Mouse (Mus musculus) testis, adult 2 months (tissue): ENCODE measurements at regions not wholly inside any gene's neighbourhood (a gene's known extent, or its start where the extent isn't known, plus 50 kb on each side); places are given as distances from the start of the nearest gene placed in this dataset.
A peak's percentile ranks its signal among the peaks of the same experiment; 100 is the strongest.

Experiments used
- H3K27ac ChIP-seq: fragments of 200-500 bp; 2 replicates; pipeline ENCODE4 v1.5.1; 2012; ENCODE audit warnings: low read depth, low read length; ENCODE audit not compliant: control insufficient read depth, insufficient read depth
- H3K27me3 ChIP-seq: fragments of 200-500 bp; 2 replicates; pipeline ENCODE4 v1.6.1; 2012; ENCODE audit warnings: mild to moderate bottlenecking, low read length, moderate library complexity; ENCODE audit not compliant: control insufficient read depth, insufficient read depth
- H3K36me3 ChIP-seq: fragments of 200-500 bp; 2 replicates; pipeline ENCODE4 v1.6.1; 2012; ENCODE audit warnings: mild to moderate bottlenecking, low read length; ENCODE audit not compliant: control insufficient read depth, insufficient read depth
- H3K4me1 ChIP-seq: fragments of 200-500 bp; 2 replicates; pipeline ENCODE4 v1.6.1; 2012; ENCODE audit warnings: low read length; ENCODE audit not compliant: control insufficient read depth, insufficient read depth
- H3K4me3 ChIP-seq: fragments of 200-500 bp; 2 replicates; pipeline ENCODE4 v1.5.1; 2012; ENCODE audit warnings: low read depth, mild to moderate bottlenecking, low read length, moderate library complexity, mixed read lengths; ENCODE audit not compliant: control insufficient read depth
- CTCF ChIP-seq: fragments of 200-500 bp; IDR thresholded peaks from 2 replicates; pipeline ENCODE4 v1.5.1; 2012; ENCODE audit warnings: low read depth, mild to moderate bottlenecking, inconsistent platforms, low read length, moderate library complexity; ENCODE audit not compliant: control insufficient read depth, insufficient read depth, insufficient replicate concordance
- POLR2A ChIP-seq: fragments of 200-500 bp; IDR thresholded peaks from 2 replicates; pipeline ENCODE4 v1.6.1; 2012; ENCODE audit warnings: low read depth, mild to moderate bottlenecking, inconsistent platforms, low read length, moderate library complexity; ENCODE audit not compliant: control insufficient read depth

- H3K4me1 ChIP-seq = no peaks in the 10 kb centered on the region
- peak overlapping the region; percentile 59 for H3K4me3 ChIP-seq
- H3K36me3 ChIP-seq = no peaks in the 10 kb centered on the region
- H3K27ac ChIP-seq = no peak overlapping the region
- TF ChIP-seq CTCF = no peak
- peak; percentile 42; the same call in 1 of the 2 replicates for TF ChIP-seq POLR2A
- H3K27me3 ChIP-seq = no peaks in the 10 kb centered on the region
Observed at GRCm38 (mm10) chr3:52641226-52642181, 373.4 kb downstream of the Foxo1 start.

GRCm38 (mm10) chr3:52640250-52641147, 372.4 kb downstream of the Foxo1 start:
- H3K4me1 ChIP-seq = no peaks in the 10 kb centered on the region
- no peaks in the 10 kb centered on the region for H3K36me3 ChIP-seq
- no peak overlapping the region for H3K27ac ChIP-seq
- no peak for TF ChIP-seq CTCF
- TF ChIP-seq POLR2A = no peak
- peak overlapping the region; percentile 12 for H3K4me3 ChIP-seq
- no peaks in the 10 kb centered on the region for H3K27me3 ChIP-seq

- Histone ChIP-seq H3K4me1 (no peaks in the 10 kb centered on the region), H3K27me3 (no peaks in the 10 kb centered on the region), H3K27ac (no peak overlapping the region), H3K36me3 (no peaks in the 10 kb centered on the region), H3K4me3 (no peak overlapping the region)
- TF ChIP-seq CTCF (no peak), POLR2A (no peak)
Observed at GRCm38 (mm10) chr3:52638816-52639215, 370.7 kb downstream of the Foxo1 start.

- H3K4me1 ChIP-seq = no peaks in the 10 kb centered on the region
- no peaks in the 10 kb centered on the region for H3K27me3 ChIP-seq
- no peaks in the 10 kb centered on the region for H3K36me3 ChIP-seq
- TF ChIP-seq POLR2A = no peak
- H3K4me3 ChIP-seq = no peak overlapping the region
- no peak overlapping the region for H3K27ac ChIP-seq
Observed at GRCm38 (mm10) chr3:52634353-52634752, 366.2 kb downstream of the Foxo1 start.

GRCm38 (mm10) chr3:52633491-52634100, 365.5 kb downstream of the Foxo1 start:
- TF ChIP-seq POLR2A = no peak
- H3K4me3 ChIP-seq = no peak overlapping the region
- no peaks in the 10 kb centered on the region for H3K36me3 ChIP-seq
- H3K27me3 ChIP-seq = no peaks in the 10 kb centered on the region
- H3K27ac ChIP-seq = no peak overlapping the region
- H3K4me1 ChIP-seq = no peaks in the 10 kb centered on the region

GRCm38 (mm10) chr3:52632635-52633034, 364.5 kb downstream of the Foxo1 start:
- TF ChIP-seq POLR2A = no peak
- TF ChIP-seq CTCF = no peak

GRCm38 (mm10) chr3:52630209-52630608, 362.1 kb downstream of the Foxo1 start:
- no peaks in the 10 kb centered on the region for H3K36me3 ChIP-seq
- H3K4me3 ChIP-seq = no peak overlapping the region
- H3K4me1 ChIP-seq = no peaks in the 10 kb centered on the region
- TF ChIP-seq POLR2A (no peak), CTCF (no peak)
- H3K27me3 ChIP-seq = no peaks in the 10 kb centered on the region
- no peak overlapping the region for H3K27ac ChIP-seq

More at GRCm38 (mm10) chr3:52632635-52633034, 364.5 kb downstream of the Foxo1 start:
- no peak overlapping the region for H3K4me3 ChIP-seq
- no peaks in the 10 kb centered on the region for H3K36me3 ChIP-seq
- no peaks in the 10 kb centered on the region for H3K4me1 ChIP-seq
- H3K27ac ChIP-seq = no peak overlapping the region
- H3K27me3 ChIP-seq = no peaks in the 10 kb centered on the region
